Mouse (Mus musculus) stomach, embryonic 15.5 days (tissue): ENCODE results near the gene Lrg1. TPM values are rescaled to one million over a fixed set of nuclear protein-coding genes. Genes with fewer than 3 reads are reported as not detected.

Source experiments
- polyA plus RNA-seq: library from polyadenylated mRNA; unstranded; fragments of >200 nt; fragmentation: Nextera tagmentation; extraction: Ambion mirVana; gene quantifications from 2 replicates; pipeline ENCODE4 v1.2.1, GENCODE M21; 2015

The Lrg1 gene
- polyA plus RNA-seq, 1 experiment from 2014 or later, result 1.6 TPM

Other genes with a start within 250 kb of the Lrg1 start
- 9.4 and 9.9 TPM in 2 replicates for gene Zfp119a, start 243.1 kb downstream of the Lrg1 start, polyA plus RNA-seq
- gene Zfp959, start 229.9 kb downstream of the Lrg1 start, polyA plus RNA-seq, result 14.0 and 15.1 TPM in 2 replicates
- 6.1 and 6.9 TPM in 2 replicates for gene Zfp119b, start 172.5 kb downstream of the Lrg1 start, polyA plus RNA-seq
- 4.1 TPM in 2 replicates for gene Ebi3, start 169.4 kb downstream of the Lrg1 start, polyA plus RNA-seq
- gene Yju2, start 162.9 kb downstream of the Lrg1 start, polyA plus RNA-seq, result 22.0 and 24.8 TPM in 2 replicates
- gene Shd, start 151.5 kb downstream of the Lrg1 start, polyA plus RNA-seq, result 10.4 and 11.1 TPM in 2 replicates
- gene Fsd1, start 135.5 kb downstream of the Lrg1 start, polyA plus RNA-seq, result 9.8 and 11.7 TPM in 2 replicates
- gene Stap2, start 116.4 kb downstream of the Lrg1 start, polyA plus RNA-seq, result 28.0 and 30.9 TPM in 2 replicates
- gene Mpnd, start 116.3 kb downstream of the Lrg1 start, polyA plus RNA-seq, result 89.7 and 91.8 TPM in 2 replicates
- 136 and 142 TPM in 2 replicates for gene Sh3gl1, start 85.4 kb downstream of the Lrg1 start, polyA plus RNA-seq
- 21.7 and 22.4 TPM in 2 replicates for gene Chaf1a, start 81.6 kb downstream of the Lrg1 start, polyA plus RNA-seq
- gene Ubxn6, start 47.0 kb downstream of the Lrg1 start, polyA plus RNA-seq, result 32.8 and 36.0 TPM in 2 replicates
- 99.9 and 103 TPM in 2 replicates for gene Hdgfl2, start 42.4 kb downstream of the Lrg1 start, polyA plus RNA-seq
- gene Plin4, start 12.2 kb downstream of the Lrg1 start, polyA plus RNA-seq, result 0.36 TPM in 2 replicates
- gene Plin5, start 4.4 kb downstream of the Lrg1 start, polyA plus RNA-seq, result 0.42 and 0.59 TPM in 2 replicates
- 1.3 and 1.4 TPM in 2 replicates for gene Sema6b, start 18.3 kb upstream of the Lrg1 start, polyA plus RNA-seq
- gene Tnfaip8l1, start 40.5 kb upstream of the Lrg1 start, polyA plus RNA-seq, result 13.2 and 14.8 TPM in 2 replicates
- 112 and 113 TPM in 2 replicates for gene Mydgf, start 61.9 kb upstream of the Lrg1 start, polyA plus RNA-seq
- gene Dpp9, start 96.9 kb upstream of the Lrg1 start, polyA plus RNA-seq, result 33.2 and 37.5 TPM in 2 replicates
- gene Fem1a, start 134.8 kb upstream of the Lrg1 start, polyA plus RNA-seq, result 12.7 and 13.0 TPM in 2 replicates
- 6.6 and 7.8 TPM in 2 replicates for gene Ticam1, start 154.8 kb upstream of the Lrg1 start, polyA plus RNA-seq
- 90.7 and 93.1 TPM in 2 replicates for gene Plin3, start 170.9 kb upstream of the Lrg1 start, polyA plus RNA-seq
- not detected in 2 replicates for gene Arrdc5, start 178.3 kb upstream of the Lrg1 start, polyA plus RNA-seq
- gene Uhrf1, start 181.3 kb upstream of the Lrg1 start, polyA plus RNA-seq, result 103 and 110 TPM in 2 replicates
- gene Kdm4b, start 204.1 kb upstream of the Lrg1 start, polyA plus RNA-seq, result 27.8 and 33.9 TPM in 2 replicates